Mouse (Mus musculus): ENCODE measurements around the gene Ulk1. TPM values are rescaled to one million over a fixed set of nuclear protein-coding genes. Genes with fewer than 3 reads are reported as not detected.
A peak's percentile ranks its signal among the peaks of the same experiment; 100 is the strongest.
"Not testable (repeated sequence)": the region's sequence is repeated elsewhere in the genome, so short reads cannot be mapped to it uniquely, and the experiment has no call there.

Ulk1 gene
- polyA plus RNA-seq, 1 experiment from 2014 or later, result 46.9 TPM

GRCm38 (mm10) chr5:110779276-110779997 lies 30.5 kb downstream of the Ulk1 start:
- no peak for DNase-seq (ENCODE audit: low spot score)
- H3K9me3 ChIP-seq (ENCODE audit: control insufficient read depth, low read length), result no peaks in the 10 kb centered on the region
- 22% methylated on average over 15 of the region's 15 CpGs for WGBS
- H3K9ac ChIP-seq (ENCODE audit: low read length), result peak overlapping the region; percentile 81
- ATAC-seq (ENCODE audit: insufficient read depth, low FRiP score, low TSS enrichment), result no peak
- H3K4me1 ChIP-seq (ENCODE audit: control insufficient read depth, insufficient read depth, low read length), result peaks cover 5% of the 10 kb centered on the region; the same call in 1 of the 2 replicates
- peak overlapping the region; percentile 87 for H3K4me3 ChIP-seq (ENCODE audit: low read depth, low read length)
- no peak overlapping the region for H3K27ac ChIP-seq (ENCODE audit: low read depth, low read length)
- H3K36me3 ChIP-seq (ENCODE audit: control insufficient read depth, insufficient read depth, low read length), result peaks cover 6% of the 10 kb centered on the region
- peak overlapping the region; percentile 95 for H3K4me2 ChIP-seq (ENCODE audit: low read depth)
- no peaks in the 10 kb centered on the region for H3K27me3 ChIP-seq (ENCODE audit: control insufficient read depth, insufficient read depth, low read length)

DNA sequence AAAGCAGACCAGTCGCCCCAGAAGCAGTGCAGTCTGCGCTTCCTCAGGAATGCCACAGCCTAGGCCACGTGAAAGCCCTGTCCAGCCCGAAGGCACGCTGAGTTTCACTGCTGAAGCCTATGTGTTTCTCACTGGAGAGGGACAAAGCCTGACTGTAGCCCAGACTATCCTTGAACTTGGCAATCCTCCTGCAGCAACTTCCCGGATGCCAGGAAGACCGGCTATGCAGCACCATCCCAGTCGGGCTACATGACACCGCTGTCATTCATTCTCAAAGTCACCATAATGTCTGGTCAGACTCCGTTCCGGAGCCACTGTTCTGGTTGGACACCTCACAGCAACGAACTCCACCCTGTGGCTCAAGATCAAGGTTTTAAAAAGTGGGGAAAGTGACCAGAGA lies 31.6 kb downstream of the Ulk1 start:
- Histone ChIP-seq H3K9me3 (ENCODE audit: control insufficient read depth, low read length) (no peaks in the 10 kb centered on the region), H3K4me1 (ENCODE audit: control insufficient read depth, insufficient read depth, low read length) (peaks cover 5% of the 10 kb centered on the region; the same call in 1 of the 2 replicates), H3K27me3 (ENCODE audit: control insufficient read depth, insufficient read depth, low read length) (no peaks in the 10 kb centered on the region), H3K27ac (ENCODE audit: low read depth, low read length) (no peak overlapping the region), H3K36me3 (ENCODE audit: control insufficient read depth, insufficient read depth, low read length) (peaks cover 9% of the 10 kb centered on the region), H3K4me3 (ENCODE audit: low read depth, low read length) (no peak overlapping the region), H3K9ac (ENCODE audit: low read length) (no peak overlapping the region), H3K4me2 (ENCODE audit: low read depth) (no peak overlapping the region)
- DNase-seq (ENCODE audit: low spot score) (no peak), ATAC-seq (ENCODE audit: insufficient read depth, low FRiP score, low TSS enrichment) (no peak)
- WGBS, result 92% methylated on average over 12 of the region's 12 CpGs

DNA sequence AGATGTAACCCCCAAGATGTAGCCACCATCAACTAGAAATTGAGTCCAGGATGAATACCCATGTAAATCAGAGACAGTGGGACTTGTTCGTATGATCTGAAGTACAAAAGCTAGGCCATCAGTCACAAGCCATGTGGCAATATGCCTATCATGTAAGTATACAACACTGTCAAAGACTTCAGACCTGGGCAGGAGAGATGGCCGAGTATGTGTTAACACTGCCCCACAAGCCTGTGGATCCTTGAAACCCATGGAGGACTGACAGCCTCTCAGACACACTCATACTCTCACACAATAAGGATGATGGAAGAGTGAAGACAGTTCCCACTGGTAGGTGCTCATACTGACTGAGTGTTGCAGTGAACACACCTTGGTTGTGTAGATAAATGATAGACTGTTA lies 33.8 kb downstream of the Ulk1 start:
- Histone ChIP-seq H3K27me3 (ENCODE audit: control insufficient read depth, insufficient read depth, low read length) (no peaks in the 10 kb centered on the region), H3K4me3 (ENCODE audit: low read depth, low read length) (no peak overlapping the region), H3K9ac (ENCODE audit: low read length) (no peak overlapping the region), H3K36me3 (ENCODE audit: control insufficient read depth, insufficient read depth, low read length) (peaks cover 9% of the 10 kb centered on the region), H3K4me2 (ENCODE audit: low read depth) (no peak overlapping the region), H3K9me3 (ENCODE audit: control insufficient read depth, low read length) (no peaks in the 10 kb centered on the region), H3K4me1 (ENCODE audit: control insufficient read depth, insufficient read depth, low read length) (peaks cover 5% of the 10 kb centered on the region; the same call in 1 of the 2 replicates), H3K27ac (ENCODE audit: low read depth, low read length) (no peak overlapping the region)
- WGBS, result 94% methylated on average over 2 of the region's 2 CpGs
- DNase-seq (ENCODE audit: low spot score), result no peak
- no peak for ATAC-seq (ENCODE audit: insufficient read depth, low FRiP score, low TSS enrichment)

- Histone ChIP-seq H3K27ac (ENCODE audit: low read depth, low read length) (no peak overlapping the region), H3K9ac (ENCODE audit: low read length) (no peak overlapping the region), H3K4me1 (ENCODE audit: control insufficient read depth, insufficient read depth, low read length) (peaks cover 3% of the 10 kb centered on the region; the same call in 1 of the 2 replicates), H3K27me3 (ENCODE audit: control insufficient read depth, insufficient read depth, low read length) (no peaks in the 10 kb centered on the region), H3K36me3 (ENCODE audit: control insufficient read depth, insufficient read depth, low read length) (peaks cover 9% of the 10 kb centered on the region), H3K4me2 (ENCODE audit: low read depth) (no peak overlapping the region), H3K4me3 (ENCODE audit: low read depth, low read length) (no peak overlapping the region), H3K9me3 (ENCODE audit: control insufficient read depth, low read length) (no peaks in the 10 kb centered on the region)
- DNase-seq (ENCODE audit: low spot score) (no peak), ATAC-seq (ENCODE audit: insufficient read depth, low FRiP score, low TSS enrichment) (no peak)
- 94% methylated on average over 11 of the region's 11 CpGs for WGBS
Measured at GRCm38 (mm10) chr5:110774511-110774910, 35.4 kb downstream of the Ulk1 start.

GRCm38 (mm10) chr5:110772945-110773344 lies 37.0 kb downstream of the Ulk1 start:
- DNase-seq (ENCODE audit: low spot score); H3K9me3 ChIP-seq (ENCODE audit: control insufficient read depth, low read length); H3K4me3 ChIP-seq (ENCODE audit: low read depth, low read length); H3K4me2 ChIP-seq (ENCODE audit: low read depth); H3K36me3 ChIP-seq (ENCODE audit: control insufficient read depth, insufficient read depth, low read length); H3K27ac ChIP-seq (ENCODE audit: low read depth, low read length); ATAC-seq (ENCODE audit: insufficient read depth, low FRiP score, low TSS enrichment); H3K4me1 ChIP-seq (ENCODE audit: control insufficient read depth, insufficient read depth, low read length); H3K9ac ChIP-seq (ENCODE audit: low read length); H3K27me3 ChIP-seq (ENCODE audit: control insufficient read depth, insufficient read depth, low read length): not testable (repeated sequence)
- 99% methylated on average over 8 of the region's 10 CpGs for WGBS

- Histone ChIP-seq H3K27me3 (ENCODE audit: control insufficient read depth, insufficient read depth, low read length) (no peaks in the 10 kb centered on the region), H3K27ac (ENCODE audit: low read depth, low read length) (peak within 1 kb of the TSS; percentile 97), H3K4me2 (ENCODE audit: low read depth) (peak within 1 kb of the TSS; percentile 76), H3K9ac (ENCODE audit: low read length) (peak within 1 kb of the TSS; percentile 96), H3K9me3 (ENCODE audit: control insufficient read depth, low read length) (no peaks in the 10 kb centered on the region), H3K4me3 (ENCODE audit: low read depth, low read length) (peak within 1 kb of the TSS; percentile 96), H3K36me3 (ENCODE audit: control insufficient read depth, insufficient read depth, low read length) (peaks cover 9% of the 10 kb centered on the region), H3K4me1 (ENCODE audit: control insufficient read depth, insufficient read depth, low read length) (peaks cover 4% of the 10 kb centered on the region; the same call in 1 of the 2 replicates)
- peak; percentile 100 for DNase-seq (ENCODE audit: low spot score)
- peak; percentile 96 for ATAC-seq (ENCODE audit: insufficient read depth, low FRiP score, low TSS enrichment)
- under 1% methylated on average over 77 of the region's 83 CpGs for WGBS
Measured at GRCm38 (mm10) chr5:110770448-110771158, 39.3 kb downstream of the Ulk1 start, which contains the start of gene Ep400. Ep400 (minus strand) TSS chr5:110770717.

- Histone ChIP-seq H3K4me3 (ENCODE audit: low read depth, low read length) (peak overlapping the region; percentile 96), H3K4me1 (ENCODE audit: control insufficient read depth, insufficient read depth, low read length) (peaks cover 4% of the 10 kb centered on the region; the same call in 1 of the 2 replicates), H3K27ac (ENCODE audit: low read depth, low read length) (peak overlapping the region; percentile 97), H3K9ac (ENCODE audit: low read length) (peak overlapping the region; percentile 96), H3K27me3 (ENCODE audit: control insufficient read depth, insufficient read depth, low read length) (no peaks in the 10 kb centered on the region), H3K36me3 (ENCODE audit: control insufficient read depth, insufficient read depth, low read length) (peaks cover 9% of the 10 kb centered on the region), H3K4me2 (ENCODE audit: low read depth) (peak overlapping the region; percentile 76), H3K9me3 (ENCODE audit: control insufficient read depth, low read length) (no peaks in the 10 kb centered on the region)
- 0% methylated on average over 42 of the region's 58 CpGs for WGBS
- DNase-seq (ENCODE audit: low spot score), result no peak
- ATAC-seq (ENCODE audit: insufficient read depth, low FRiP score, low TSS enrichment), result peak; percentile 73
Measured at GRCm38 (mm10) chr5:110770031-110770445, 39.9 kb downstream of the Ulk1 start.

DNA sequence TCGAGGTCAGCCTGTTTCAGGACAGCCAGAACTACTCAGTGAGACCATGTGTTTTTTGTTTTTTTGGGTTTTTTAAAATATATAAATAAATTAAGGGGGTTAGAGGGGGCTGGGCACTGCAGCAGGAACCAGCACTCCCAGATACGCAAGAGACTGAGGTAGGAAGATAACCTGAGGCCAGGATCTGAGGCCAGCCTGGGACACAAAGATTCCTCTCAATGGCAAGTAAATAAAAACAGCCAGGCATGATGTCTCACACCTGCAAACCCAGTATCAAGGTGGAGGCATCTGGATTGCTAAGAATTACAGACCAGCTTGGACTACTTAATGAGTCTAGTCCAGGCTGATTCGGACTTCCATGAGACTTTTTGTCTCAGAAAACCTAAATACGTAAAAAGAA lies 40.6 kb downstream of the Ulk1 start:
- peak overlapping the region; percentile 76 for H3K4me2 ChIP-seq (ENCODE audit: low read depth)
- no peak overlapping the region for H3K27ac ChIP-seq (ENCODE audit: low read depth, low read length)
- WGBS, result 73% methylated on average over 4 of the region's 4 CpGs

More for the DNA sequence above, 40.6 kb downstream of the Ulk1 start:
- peak overlapping the region; percentile 96 for H3K4me3 ChIP-seq (ENCODE audit: low read depth, low read length)
- peaks cover 4% of the 10 kb centered on the region; the same call in 1 of the 2 replicates for H3K4me1 ChIP-seq (ENCODE audit: control insufficient read depth, insufficient read depth, low read length)
- peaks cover 2% of the 10 kb centered on the region for H3K36me3 ChIP-seq (ENCODE audit: control insufficient read depth, insufficient read depth, low read length)
- H3K27me3 ChIP-seq (ENCODE audit: control insufficient read depth, insufficient read depth, low read length), result no peaks in the 10 kb centered on the region
- H3K9me3 ChIP-seq (ENCODE audit: control insufficient read depth, low read length), result no peaks in the 10 kb centered on the region
- DNase-seq (ENCODE audit: low spot score), result no peak
- peak overlapping the region; percentile 96 for H3K9ac ChIP-seq (ENCODE audit: low read length)
- no peak for ATAC-seq (ENCODE audit: insufficient read depth, low FRiP score, low TSS enrichment)

Measured in neural tube, embryonic 11.5 days (tissue).